Mouse (Mus musculus) layer of hippocampus, postnatal 25 days (tissue): ENCODE results near the gene Olfr610. TPM values are rescaled to one million over a fixed set of nuclear protein-coding genes. Genes with fewer than 3 reads are reported as not detected.
"Not testable (repeated sequence)": the region's sequence is repeated elsewhere in the genome, so short reads cannot be mapped to it uniquely, and the experiment has no call there.

ENCODE experiments used
- DNase-seq, 2 experiments: peaks; one replicate each; pipeline ENCODE4 v3.0.0; 2022; ENCODE audit warnings: mixed read lengths in 2 of 2, low spot score in 1 of 2; ENCODE audit errors: extremely low spot score in 1 of 2
- total RNA-seq, 2 experiments: library from RNA; stranded (reverse); gene quantifications; 2 replicates each; pipeline ENCODE4 v1.2.3; 2021

Olfr610 gene
- total RNA-seq, result not detected

DNA sequence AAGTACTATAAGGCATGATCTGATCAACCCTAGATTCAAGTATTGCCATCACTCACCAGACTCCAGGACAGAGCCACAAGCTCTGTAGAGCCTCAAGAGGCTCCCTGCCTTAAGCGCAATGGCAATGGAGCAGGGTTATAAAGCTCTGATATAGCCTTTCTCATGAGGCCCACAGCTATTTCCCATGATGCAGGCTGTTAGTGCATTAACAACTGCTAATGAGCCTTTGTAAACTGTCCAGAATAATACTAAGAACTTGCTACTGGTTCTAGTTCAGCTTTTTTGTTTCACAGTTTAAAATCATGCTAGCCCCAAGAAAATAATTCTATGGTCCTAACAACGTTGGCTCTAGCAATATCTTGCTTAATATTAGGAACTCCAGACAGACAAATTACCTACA, at the start of gene Olfr610:
Gene Olfr610 (minus strand): TSS at position 101 of the 400 bp plus-strand sequence.
- DNase-seq, result no peak

DNA sequence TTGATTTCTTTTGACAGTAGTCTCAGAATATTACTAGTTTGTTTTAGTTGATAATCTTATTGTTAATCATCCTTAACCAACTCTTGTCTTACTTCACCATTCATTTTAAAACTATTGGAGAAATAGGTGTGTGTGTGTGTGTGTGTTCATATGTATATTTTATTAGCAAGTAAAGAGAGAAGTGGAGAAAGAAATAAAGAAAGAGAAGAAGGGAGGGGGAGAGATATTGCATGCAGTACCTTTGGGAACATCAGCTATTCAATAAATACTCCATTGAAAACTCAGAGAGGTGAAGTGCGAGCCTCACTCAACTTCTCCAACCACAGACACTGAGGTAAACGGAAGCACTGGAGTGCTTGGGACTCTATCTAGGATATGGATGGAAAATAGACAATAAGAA, 43.9 kb upstream of the Olfr610 start, which contains the start of gene Olfr615:
Gene Olfr615 (plus strand): TSS at position 301 of the 400 bp plus-strand sequence.
- DNase-seq, result no peak

DNA sequence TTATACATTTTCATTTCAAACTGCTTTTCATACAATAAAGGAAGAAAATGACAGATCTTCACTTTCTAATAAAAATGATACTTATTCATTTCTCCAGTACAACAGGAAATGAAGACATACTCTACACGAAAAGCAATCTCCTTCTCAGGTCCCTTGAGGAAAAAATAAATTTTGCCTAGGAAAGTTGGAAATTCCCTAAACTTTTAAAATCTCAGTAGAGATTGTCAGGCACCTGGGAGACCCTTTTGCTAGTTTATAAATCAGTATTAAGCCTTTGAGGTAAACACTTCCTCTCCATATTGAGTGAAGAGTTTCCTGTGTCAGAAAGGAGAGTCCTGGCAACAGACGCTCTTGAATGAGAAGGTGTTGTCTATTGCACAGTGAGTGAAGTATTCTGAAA, 35.9 kb upstream of the Olfr610 start, which contains the start of gene Olfr613:
Gene Olfr613 (plus strand): TSS at position 301 of the 400 bp plus-strand sequence.
- DNase-seq, result no peak

DNA sequence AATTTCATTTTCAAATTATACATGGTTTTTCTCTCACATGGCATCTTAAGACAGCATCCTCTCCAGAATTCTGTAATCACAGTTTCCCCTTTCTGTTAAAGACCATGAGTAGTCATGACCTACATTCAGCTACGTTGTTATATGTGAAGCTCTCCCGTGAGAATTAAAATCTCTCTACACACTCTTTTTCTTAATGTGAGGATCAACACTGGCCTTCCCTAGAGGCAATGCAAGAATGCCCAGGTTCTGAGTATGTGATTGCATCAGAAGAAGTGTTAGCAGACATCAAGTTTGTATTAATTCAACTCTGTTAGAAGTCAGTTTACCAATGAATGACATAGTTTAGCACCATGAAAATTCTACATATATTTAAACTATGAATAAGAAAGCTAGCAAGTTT, 30.7 kb upstream of the Olfr610 start, which contains the start of gene Olfr612:
Gene Olfr612 (minus strand): TSS at position 101 of the 400 bp plus-strand sequence.
- not testable (repeated sequence) for DNase-seq

DNA sequence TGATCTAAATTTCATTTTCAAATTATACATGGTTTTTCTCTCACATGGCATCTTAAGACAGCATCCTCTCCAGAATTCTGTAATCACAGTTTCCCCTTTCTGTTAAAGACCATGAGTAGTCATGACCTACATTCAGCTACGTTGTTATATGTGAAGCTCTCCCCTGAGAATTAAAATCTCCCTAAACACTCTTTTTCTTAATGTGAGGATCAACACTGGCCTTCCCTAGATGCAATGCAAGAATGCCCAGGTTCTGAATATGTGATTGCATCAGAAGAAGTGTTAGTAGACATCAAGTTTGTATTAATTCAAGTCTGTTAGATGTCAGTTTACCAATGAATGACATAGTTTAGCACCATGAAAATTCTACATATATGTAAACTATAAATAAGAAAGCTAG, 8.8 kb upstream of the Olfr610 start, which contains the start of gene Olfr611:
Gene Olfr611 (minus strand): TSS at position 101 of the 400 bp plus-strand sequence.
- not testable (repeated sequence) for DNase-seq

DNA sequence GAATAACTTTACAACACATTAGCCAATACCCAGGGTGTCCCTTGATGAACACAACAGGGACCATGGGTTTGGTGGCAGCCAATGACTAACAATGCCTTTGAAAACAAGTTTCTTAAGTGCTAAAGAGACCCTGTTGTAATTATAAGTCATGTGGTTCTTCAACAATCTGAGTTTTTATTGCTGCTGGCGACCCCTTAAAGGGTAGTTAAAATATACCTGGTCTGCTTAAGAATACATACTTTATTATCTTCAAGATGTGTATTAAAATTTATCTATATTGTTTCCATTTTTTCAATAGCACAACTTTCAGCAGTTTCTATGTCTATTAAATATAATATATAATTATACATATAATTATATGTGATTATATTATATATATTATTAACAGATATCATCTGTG, 14.0 kb downstream of the Olfr610 start, which contains the start of gene Olfr609:
Gene Olfr609 (minus strand): TSS at position 101 of the 400 bp plus-strand sequence.
- no peak for DNase-seq

DNA sequence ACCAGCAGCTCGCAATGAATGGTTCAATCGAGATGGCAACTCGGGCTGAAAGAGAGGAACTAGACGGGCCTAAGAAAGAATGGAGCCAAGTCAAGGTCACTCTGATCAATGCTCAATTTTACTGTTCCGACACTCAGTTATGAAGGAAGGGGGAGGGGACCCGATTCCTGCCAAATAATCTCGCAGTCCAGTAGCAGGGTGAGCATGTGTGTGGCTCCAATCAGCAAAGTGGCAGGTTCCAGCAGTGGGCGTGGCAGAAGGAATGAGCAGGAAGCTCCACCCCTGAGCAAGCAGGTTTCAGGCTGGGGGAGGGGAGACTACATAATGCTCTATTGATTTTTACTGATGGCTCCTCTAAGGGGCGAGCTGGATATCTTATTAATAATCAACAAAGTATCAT, 34.8 kb downstream of the Olfr610 start:
- not testable (repeated sequence) for DNase-seq

DNA sequence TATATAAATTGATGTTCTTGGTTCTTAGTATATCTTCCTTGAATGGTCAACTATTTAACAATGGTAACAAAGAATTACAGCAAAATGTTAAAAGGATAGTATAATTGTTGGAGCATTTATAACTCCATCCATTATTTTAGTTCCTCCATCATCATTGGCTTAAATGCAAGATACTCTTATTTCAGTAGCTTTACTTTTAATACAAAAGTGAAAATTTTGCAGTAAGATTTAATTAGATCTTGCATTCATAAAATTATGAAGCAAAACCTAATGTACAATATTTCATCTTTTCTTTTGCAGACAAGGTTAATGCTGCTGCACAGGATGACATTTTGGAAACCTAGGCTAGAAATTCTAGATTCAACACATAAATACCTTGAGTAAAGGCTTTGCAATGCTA, 42.3 kb downstream of the Olfr610 start, which contains the start of gene Olfr608:
Gene Olfr608 (plus strand): TSS at position 301 of the 400 bp plus-strand sequence.
- no peak for DNase-seq

DNA sequence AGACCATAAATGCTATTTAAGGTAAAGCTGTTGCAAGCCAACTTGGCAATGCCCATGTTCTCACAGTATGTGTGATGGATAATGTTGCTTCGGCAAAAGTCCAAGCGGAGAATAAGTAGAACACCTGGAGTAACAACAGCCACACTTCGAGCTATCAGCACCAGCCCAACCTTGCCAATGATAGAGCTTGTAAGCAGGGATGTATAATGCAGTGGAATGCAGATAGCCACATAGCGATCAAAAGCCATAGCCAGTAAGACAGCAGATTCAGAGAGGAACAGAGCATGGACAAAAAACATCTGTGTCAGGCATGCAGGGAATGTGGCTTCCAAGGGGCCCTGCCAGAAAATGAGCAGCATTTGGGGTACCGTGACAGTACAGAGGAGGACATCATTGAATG, 51.3 kb downstream of the Olfr610 start:
- no peak for DNase-seq

Other genes starting within 250 kb of the Olfr610 start
- not detected for gene Olfr596, start 206.5 kb downstream of the Olfr610 start, total RNA-seq
- gene Olfr597, start 195.8 kb downstream of the Olfr610 start, total RNA-seq, result not detected
- not detected for gene Olfr598, start 188.6 kb downstream of the Olfr610 start, total RNA-seq
- gene Olfr599, start 176.2 kb downstream of the Olfr610 start, total RNA-seq, result not detected
- not detected for gene Olfr600, start 162.5 kb downstream of the Olfr610 start, total RNA-seq
- not detected for gene Olfr601, start 149.5 kb downstream of the Olfr610 start, total RNA-seq
- not detected for gene Olfr603, start 125.9 kb downstream of the Olfr610 start, total RNA-seq
- not detected for gene Usp17lc, start 97.0 kb downstream of the Olfr610 start, total RNA-seq
- not detected for gene Olfr605, start 66.7 kb downstream of the Olfr610 start, total RNA-seq
- not detected for gene Olfr606, start 63.1 kb downstream of the Olfr610 start, total RNA-seq
- not detected for gene Olfr607, start 48.0 kb downstream of the Olfr610 start, total RNA-seq
- not detected for gene Olfr608, start 42.2 kb downstream of the Olfr610 start, total RNA-seq
- gene Olfr609, start 14.1 kb downstream of the Olfr610 start, total RNA-seq, result not detected
- gene Olfr611, start 8.7 kb upstream of the Olfr610 start, total RNA-seq, result not detected
- gene Olfr612, start 30.6 kb upstream of the Olfr610 start, total RNA-seq, result not detected
- gene Olfr613, start 36.0 kb upstream of the Olfr610 start, total RNA-seq, result not detected
- gene Olfr615, start 44.0 kb upstream of the Olfr610 start, total RNA-seq, result not detected
- not detected for gene Olfr616, start 57.0 kb upstream of the Olfr610 start, total RNA-seq
- not detected for gene Olfr617, start 60.9 kb upstream of the Olfr610 start, total RNA-seq
- gene Olfr618, start 78.0 kb upstream of the Olfr610 start, total RNA-seq, result not detected
- gene Olfr619, start 88.5 kb upstream of the Olfr610 start, total RNA-seq, result not detected
- not detected for gene Olfr620, start 100.4 kb upstream of the Olfr610 start, total RNA-seq
- not detected for gene Olfr622, start 130.6 kb upstream of the Olfr610 start, total RNA-seq
- gene Olfr623, start 151.6 kb upstream of the Olfr610 start, total RNA-seq, result not detected
- under 1 TPM in 1 of 2 experiments, not detected in 1; 0.05 TPM for gene Olfr624, start 159.1 kb upstream of the Olfr610 start, total RNA-seq
- gene Olfr625-ps1, start 170.6 kb upstream of the Olfr610 start, total RNA-seq, result not detected
- not detected for gene Olfr243, start 202.5 kb upstream of the Olfr610 start, total RNA-seq
- not detected for gene Olfr628, start 218.3 kb upstream of the Olfr610 start, total RNA-seq
- not detected for gene Olfr629, start 232.8 kb upstream of the Olfr610 start, total RNA-seq
- gene Olfr630, start 245.2 kb upstream of the Olfr610 start, total RNA-seq, result not detected